ENCODE assay signal across 8 mouse cellular contexts in the genomic region with DNA sequence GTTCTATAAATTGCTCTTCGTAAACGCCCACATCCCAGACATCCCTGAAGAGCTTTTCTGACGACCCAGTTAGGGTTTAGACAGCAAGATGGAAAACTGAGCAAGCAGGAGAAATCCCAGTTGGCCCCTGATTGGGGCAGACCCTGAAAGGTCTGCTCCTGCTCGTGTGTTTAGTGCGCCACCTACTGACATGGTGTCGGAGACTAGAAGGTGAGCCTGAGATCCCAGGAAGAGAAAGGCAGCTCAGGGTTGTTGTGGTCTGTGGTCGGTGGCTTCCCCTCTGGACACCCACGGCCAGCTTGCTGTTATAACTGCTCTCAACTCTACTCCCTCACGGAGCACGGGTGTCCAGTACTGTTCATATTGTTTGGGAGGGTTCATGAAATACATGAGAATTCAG. TPM values are rescaled to one million over a fixed set of nuclear protein-coding genes. Genes with fewer than 3 reads are reported as not detected.
DNase-seq lines count a peak whose midpoint lies in the region; ATAC-seq and TF ChIP-seq lines count a peak whose summit lies in the region.

No protein-coding gene starts in this region.

- H3K36me3 ChIP-seq in E14TG2a.4 (ENCODE audit: insufficient read depth, low read length) = no peaks in the 10 kb centered on the region
- H3K36me3 ChIP-seq in forebrain, embryonic 15.5 days = no peaks in the 10 kb centered on the region
- no peaks in the 10 kb centered on the region for H3K36me3 ChIP-seq in lung, embryonic 14.5 days (ENCODE audit: insufficient read depth)
- no peaks in the 10 kb centered on the region for H3K36me3 ChIP-seq in neural tube, embryonic 15.5 days

- no peak overlapping the region for H3K9ac ChIP-seq in forebrain, embryonic 15.5 days (replicated peaks)
- H3K9ac ChIP-seq in lung, embryonic 14.5 days = no peak overlapping the region
- no peak overlapping the region for H3K9ac ChIP-seq in neural tube, embryonic 15.5 days (replicated peaks)

- H3K4me2 ChIP-seq in forebrain, embryonic 15.5 days (replicated peaks) = no peak overlapping the region
- no peak overlapping the region for H3K4me2 ChIP-seq in lung, embryonic 14.5 days
- no peak overlapping the region for H3K4me2 ChIP-seq in neural tube, embryonic 15.5 days

- ATAC-seq in forebrain, embryonic 15.5 days (replicated peaks) = peak; percentile 88
- ATAC-seq in lung, embryonic 14.5 days (ENCODE audit: insufficient read depth) = peak; percentile 75
- ATAC-seq in neural tube, embryonic 15.5 days (ENCODE audit: low FRiP score) = peak; percentile 81; the same call in 1 of the 2 replicates

- peaks cover 14% of the 10 kb centered on the region for H3K27me3 ChIP-seq in E14TG2a.4 (ENCODE audit: insufficient read depth, low read length)
- no peaks in the 10 kb centered on the region for H3K27me3 ChIP-seq in forebrain, embryonic 15.5 days
- no peaks in the 10 kb centered on the region for H3K27me3 ChIP-seq in lung, embryonic 14.5 days (ENCODE audit: insufficient read depth, low read length)
- H3K27me3 ChIP-seq in neural tube, embryonic 15.5 days (replicated peaks) = no peaks in the 10 kb centered on the region

- H3K4me3 ChIP-seq in E14TG2a.4 (replicated peaks; ENCODE audit: low read length) = no peak overlapping the region
- H3K4me3 ChIP-seq in forebrain, embryonic 15.5 days = no peak overlapping the region
- no peak overlapping the region for H3K4me3 ChIP-seq in lung, embryonic 14.5 days (ENCODE audit: low read depth, low read length)
- H3K4me3 ChIP-seq in neural tube, embryonic 15.5 days (replicated peaks) = no peak overlapping the region

- WGBS in forebrain, embryonic 15.5 days = 13% methylated on average over 10 of the region's 10 CpGs
- WGBS in lung, embryonic 14.5 days = 5% methylated on average over 10 of the region's 10 CpGs
- WGBS in neural tube, embryonic 15.5 days = 9% methylated on average over 10 of the region's 10 CpGs

- no peaks in the 10 kb centered on the region for H3K4me1 ChIP-seq in E14TG2a.4 (replicated peaks; ENCODE audit: low read depth, low read length)
- peaks cover 20% of the 10 kb centered on the region for H3K4me1 ChIP-seq in forebrain, embryonic 15.5 days
- peaks cover 13% of the 10 kb centered on the region; the same call in 1 of the 2 replicates for H3K4me1 ChIP-seq in lung, embryonic 14.5 days (ENCODE audit: insufficient read depth)
- H3K4me1 ChIP-seq in neural tube, embryonic 15.5 days = peaks cover 11% of the 10 kb centered on the region

- peak; percentile 38 for TF ChIP-seq CTCF in E14TG2a.4 (conservative IDR thresholded peaks at IDR 0.05; ENCODE audit: low read length)
- TF ChIP-seq CTCF in lung, embryonic 14.5 days (IDR thresholded peaks at IDR 0.05; ENCODE audit: low read depth) = peak; percentile 93

- H3K27ac ChIP-seq in forebrain, embryonic 15.5 days (replicated peaks) = no peak overlapping the region
- no peak overlapping the region for H3K27ac ChIP-seq in lung, embryonic 14.5 days (ENCODE audit: low read depth)
- no peak overlapping the region for H3K27ac ChIP-seq in neural tube, embryonic 15.5 days (replicated peaks)

- peak; percentile 7 for DNase-seq in c-Kit-positive CD71-positive TER-119-negative erythroid progenitor cells, embryonic 14.5 days (ENCODE audit: low read depth)
- peak; percentile 89 for DNase-seq in heart, postnatal 4 days
- peak; percentile 30 to 66 for DNase-seq in layer of hippocampus, adult 8-10 months (ENCODE audit: low spot score in 2 of 2)
- DNase-seq in lung, embryonic 14.5 days = peak; percentile 94
- peak; percentile 27 to 37 for DNase-seq in thymus, adult 18-20 months

- no peaks in the 10 kb centered on the region for H3K9me3 ChIP-seq in E14TG2a.4 (ENCODE audit: low read length)
- H3K9me3 ChIP-seq in forebrain, embryonic 15.5 days = no peaks in the 10 kb centered on the region
- H3K9me3 ChIP-seq in lung, embryonic 14.5 days (ENCODE audit: low read depth, low read length) = no peaks in the 10 kb centered on the region
- no peaks in the 10 kb centered on the region for H3K9me3 ChIP-seq in neural tube, embryonic 15.5 days (replicated peaks)

RNA-seq across cellular contexts. Expression of a gene that starts 3.2 kb away (rescaled TPM):
- polyA plus RNA-seq in forebrain, embryonic 15.5 days (2015; fragmentation: Nextera tagmentation; extraction: Ambion mirVana) = 26.3 and 26.5 TPM in 2 replicates
- 10 to 100 TPM; 90.3 to 96.3 TPM for total RNA-seq in heart, postnatal 4 days (2021)
- 1 to 10 TPM; 2.1 to 4.3 (median 3.5) TPM for total RNA-seq in layer of hippocampus, adult 8-10 months (2022)
- polyA plus RNA-seq in lung, embryonic 14.5 days (2014; fragmentation: Nextera tagmentation; extraction: Ambion mirVana) = 71.1 and 72.0 TPM in 2 replicates
- polyA plus RNA-seq in neural tube, embryonic 15.5 days (2015; fragmentation: Nextera tagmentation; extraction: Ambion mirVana) = 23.3 and 38.8 TPM in 2 replicates

Comparison
In these comparisons a context has a peak if more than half of its experiments do, and no peak if none do; other contexts are left out.
1. DNase-seq: peak in every context shown above with its lines; median percentile 94 in lung, embryonic 14.5 days; 89 in heart, postnatal 4 days; 48 in layer of hippocampus, adult 8-10 months; 32 in thymus, adult 18-20 months; 7 in c-Kit-positive CD71-positive TER-119-negative erythroid progenitor cells, embryonic 14.5 days.